Mouse (Mus musculus): Measurements from ENCODE around the gene Atp5b. TPM values are rescaled to one million over a fixed set of nuclear protein-coding genes. Genes with fewer than 3 reads are reported as not detected.
"Not testable (repeated sequence)": the region's sequence is repeated elsewhere in the genome, so short reads cannot be mapped to it uniquely, and the experiment has no call there.

Atp5b gene
- polyA plus RNA-seq, 1 experiment from 2014 or later = 2,316 TPM

DNA sequence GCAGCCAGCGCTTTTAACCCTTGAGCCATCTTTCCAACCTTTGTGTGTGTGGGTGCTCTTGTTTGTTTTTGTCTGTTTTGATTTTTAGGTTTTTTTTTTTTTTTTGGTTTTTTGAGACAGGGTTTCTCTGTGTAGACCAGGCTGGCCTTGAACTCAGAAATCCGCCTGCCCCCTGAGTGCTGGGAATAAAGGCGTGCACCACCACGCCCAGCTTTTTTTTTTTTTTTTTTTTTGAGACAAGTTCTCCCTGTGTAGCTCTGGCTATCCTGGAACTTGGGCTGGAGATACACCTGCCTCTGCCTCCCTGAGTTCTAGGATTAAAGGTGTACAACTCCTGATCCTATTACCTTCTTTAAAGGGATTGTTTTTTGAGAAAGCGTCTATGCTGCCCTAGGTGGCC, 22.0 kb upstream of the Atp5b start:
- Histone ChIP-seq H3K9ac (ENCODE audit: low read length) (peak overlapping the region; percentile 44), H3K36me3 (ENCODE audit: control insufficient read depth, insufficient read depth, low read length) (peaks cover 5% of the 10 kb centered on the region), H3K4me3 (ENCODE audit: low read depth, low read length) (peak overlapping the region; percentile 92), H3K4me2 (peak overlapping the region; percentile 81), H3K4me1 (ENCODE audit: control insufficient read depth, insufficient read depth, low read length) (peaks cover 17% of the 10 kb centered on the region), H3K27me3 (ENCODE audit: control insufficient read depth, insufficient read depth, low read length) (no peaks in the 10 kb centered on the region), H3K27ac (ENCODE audit: low read depth, low read length) (no peak overlapping the region), H3K9me3 (ENCODE audit: control insufficient read depth, low read length) (no peaks in the 10 kb centered on the region)
- no peak for DNase-seq (ENCODE audit: low spot score, missing footprints)
- 89% methylated on average over 5 of the region's 5 CpGs for WGBS
- ATAC-seq (ENCODE audit: low FRiP score) = no peak

DNA sequence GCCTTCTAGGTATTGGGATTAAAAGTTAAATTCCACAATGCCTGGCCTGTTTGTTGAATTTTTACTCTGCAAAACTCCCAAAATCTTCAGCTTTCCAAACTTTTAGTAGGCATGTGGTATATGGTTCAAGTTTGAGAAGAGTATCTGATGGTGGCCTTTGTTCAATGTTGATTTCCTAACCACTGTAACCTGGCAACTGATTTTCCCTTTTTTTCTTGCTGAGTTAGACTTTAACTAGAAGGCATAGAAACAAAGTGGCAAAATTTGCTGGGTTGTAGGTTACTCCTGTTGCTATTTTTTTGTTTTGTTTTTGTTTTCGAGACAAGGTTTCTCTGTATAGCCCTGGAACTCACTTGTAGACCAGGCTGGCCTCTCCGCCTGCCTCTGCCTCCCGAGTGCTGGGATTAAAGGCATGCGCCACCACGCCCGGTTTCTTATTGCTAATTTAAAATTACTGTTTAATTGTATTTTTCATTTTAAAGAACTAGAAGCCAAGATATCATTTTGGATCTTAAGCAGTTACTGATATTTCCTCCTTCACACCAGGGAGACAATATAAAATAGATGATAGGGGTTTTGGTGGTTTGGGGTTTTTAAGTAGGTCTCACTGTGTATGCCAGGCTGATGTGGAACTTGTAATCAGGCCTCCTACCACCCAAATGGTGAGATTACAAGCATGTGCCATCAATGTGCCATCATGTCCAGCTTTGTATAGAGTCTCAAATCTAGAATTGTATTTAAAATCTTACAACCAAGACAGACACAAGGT, 20.7 kb upstream of the Atp5b start:
- no peak for ATAC-seq (ENCODE audit: low FRiP score)
- no peaks in the 10 kb centered on the region for H3K27me3 ChIP-seq (ENCODE audit: control insufficient read depth, insufficient read depth, low read length)
- DNase-seq (ENCODE audit: low spot score, missing footprints) = no peak
- H3K36me3 ChIP-seq (ENCODE audit: control insufficient read depth, insufficient read depth, low read length) = peaks cover 5% of the 10 kb centered on the region
- H3K4me2 ChIP-seq = no peak overlapping the region
- peaks cover 17% of the 10 kb centered on the region for H3K4me1 ChIP-seq (ENCODE audit: control insufficient read depth, insufficient read depth, low read length)
- no peak overlapping the region for H3K27ac ChIP-seq (ENCODE audit: low read depth, low read length)
- H3K9ac ChIP-seq (ENCODE audit: low read length) = no peak overlapping the region
- no peaks in the 10 kb centered on the region for H3K9me3 ChIP-seq (ENCODE audit: control insufficient read depth, low read length)
- H3K4me3 ChIP-seq (ENCODE audit: low read depth, low read length) = no peak overlapping the region
- 90% methylated on average over 6 of the region's 6 CpGs for WGBS

GRCm38 (mm10) chr10:128066072-128066471, 17.0 kb upstream of the Atp5b start:
- no peaks in the 10 kb centered on the region for H3K4me1 ChIP-seq (ENCODE audit: control insufficient read depth, insufficient read depth, low read length)
- WGBS = 92% methylated on average over 5 of the region's 5 CpGs
- no peak overlapping the region for H3K4me3 ChIP-seq (ENCODE audit: low read depth, low read length)
- peaks cover 17% of the 10 kb centered on the region for H3K36me3 ChIP-seq (ENCODE audit: control insufficient read depth, insufficient read depth, low read length)
- ATAC-seq (ENCODE audit: low FRiP score) = no peak
- no peak overlapping the region for H3K27ac ChIP-seq (ENCODE audit: low read depth, low read length)
- H3K27me3 ChIP-seq (ENCODE audit: control insufficient read depth, insufficient read depth, low read length) = no peaks in the 10 kb centered on the region
- no peaks in the 10 kb centered on the region for H3K9me3 ChIP-seq (ENCODE audit: control insufficient read depth, low read length)
- DNase-seq (ENCODE audit: low spot score, missing footprints) = no peak
- no peak overlapping the region for H3K9ac ChIP-seq (ENCODE audit: low read length)
- no peak overlapping the region for H3K4me2 ChIP-seq

DNA sequence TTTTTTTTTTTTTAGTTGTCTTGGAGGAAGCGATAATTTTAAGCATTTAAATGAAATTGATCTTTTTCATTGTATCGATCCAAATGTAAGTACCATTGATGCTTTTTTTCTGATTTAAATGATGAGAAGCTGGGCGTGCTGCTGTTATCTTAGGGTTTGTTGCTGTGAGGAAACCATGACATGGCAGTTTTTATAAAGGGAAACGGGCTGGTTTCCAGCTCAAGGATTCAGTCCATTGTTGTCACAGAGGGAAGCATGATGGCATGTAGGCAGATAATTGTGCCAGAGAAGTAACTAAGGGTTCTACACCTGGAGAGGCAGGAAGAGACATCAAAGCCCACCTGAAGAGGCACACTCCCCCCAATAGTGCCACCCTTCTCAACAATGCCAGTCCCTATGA, 13.9 kb upstream of the Atp5b start:
- WGBS = 94% methylated on average over 4 of the region's 4 CpGs
- Histone ChIP-seq H3K36me3 (ENCODE audit: control insufficient read depth, insufficient read depth, low read length) (peaks cover 25% of the 10 kb centered on the region), H3K9me3 (ENCODE audit: control insufficient read depth, low read length) (no peaks in the 10 kb centered on the region), H3K27ac (ENCODE audit: low read depth, low read length) (no peak overlapping the region), H3K4me1 (ENCODE audit: control insufficient read depth, insufficient read depth, low read length) (no peaks in the 10 kb centered on the region), H3K4me3 (ENCODE audit: low read depth, low read length) (no peak overlapping the region), H3K4me2 (no peak overlapping the region), H3K27me3 (ENCODE audit: control insufficient read depth, insufficient read depth, low read length) (no peaks in the 10 kb centered on the region), H3K9ac (ENCODE audit: low read length) (no peak overlapping the region)
- DNase-seq (ENCODE audit: low spot score, missing footprints) (no peak), ATAC-seq (ENCODE audit: low FRiP score) (no peak)

DNA sequence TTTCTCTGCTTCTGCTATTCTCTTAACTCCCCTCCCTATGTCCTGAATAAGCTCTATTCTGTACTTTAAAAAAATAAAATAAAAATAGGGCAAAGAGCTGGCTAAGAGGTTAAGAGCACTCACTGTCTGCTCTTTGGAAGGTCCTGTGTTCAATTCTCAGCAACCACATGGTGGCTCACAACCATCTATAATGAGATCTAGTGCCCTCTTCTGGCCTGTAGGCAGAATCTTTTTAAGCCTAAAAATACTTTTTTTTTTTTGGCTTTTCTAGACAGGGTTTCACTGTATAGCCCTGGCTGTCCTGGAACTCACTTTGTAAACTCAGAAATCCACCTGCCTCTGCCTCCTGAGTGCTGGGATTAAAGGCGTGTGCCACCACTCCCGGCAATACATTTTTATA, 12.6 kb upstream of the Atp5b start:
- H3K4me2 ChIP-seq; H3K9me3 ChIP-seq (ENCODE audit: control insufficient read depth, low read length); H3K27me3 ChIP-seq (ENCODE audit: control insufficient read depth, insufficient read depth, low read length); H3K9ac ChIP-seq (ENCODE audit: low read length); H3K4me1 ChIP-seq (ENCODE audit: control insufficient read depth, insufficient read depth, low read length); H3K4me3 ChIP-seq (ENCODE audit: low read depth, low read length); DNase-seq (ENCODE audit: low spot score, missing footprints); H3K27ac ChIP-seq (ENCODE audit: low read depth, low read length); ATAC-seq (ENCODE audit: low FRiP score): not testable (repeated sequence)
- peaks cover 25% of the 10 kb centered on the region for H3K36me3 ChIP-seq (ENCODE audit: control insufficient read depth, insufficient read depth, low read length)
- WGBS = 93% methylated on average over 2 of the region's 2 CpGs

DNA sequence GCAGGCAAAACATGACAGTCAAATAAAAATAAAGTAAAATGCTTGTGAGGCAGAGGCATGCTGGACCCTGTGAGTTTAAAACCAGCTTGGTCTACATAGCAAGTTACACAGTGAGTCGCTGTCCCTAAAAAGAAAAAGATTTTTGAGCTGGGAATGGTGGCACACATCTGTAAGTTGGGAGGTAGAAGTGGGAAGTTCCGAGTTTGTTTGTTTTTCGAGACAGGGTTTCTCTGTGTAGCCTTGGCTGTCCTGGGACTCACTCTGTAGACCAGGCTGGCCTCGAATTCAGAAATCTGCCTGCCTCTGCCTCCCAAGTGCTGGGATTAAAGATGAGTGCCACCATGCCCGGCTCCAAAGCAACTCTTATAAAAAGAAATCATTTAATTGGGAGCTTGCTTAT, 4.8 kb upstream of the Atp5b start:
- H3K4me2 ChIP-seq; H3K27ac ChIP-seq (ENCODE audit: low read depth, low read length); ATAC-seq (ENCODE audit: low FRiP score); H3K4me1 ChIP-seq (ENCODE audit: control insufficient read depth, insufficient read depth, low read length); H3K9me3 ChIP-seq (ENCODE audit: control insufficient read depth, low read length); H3K4me3 ChIP-seq (ENCODE audit: low read depth, low read length); H3K27me3 ChIP-seq (ENCODE audit: control insufficient read depth, insufficient read depth, low read length); H3K36me3 ChIP-seq (ENCODE audit: control insufficient read depth, insufficient read depth, low read length); H3K9ac ChIP-seq (ENCODE audit: low read length); DNase-seq (ENCODE audit: low spot score, missing footprints): not testable (repeated sequence)
- 82% methylated on average over 5 of the region's 5 CpGs for WGBS

DNA sequence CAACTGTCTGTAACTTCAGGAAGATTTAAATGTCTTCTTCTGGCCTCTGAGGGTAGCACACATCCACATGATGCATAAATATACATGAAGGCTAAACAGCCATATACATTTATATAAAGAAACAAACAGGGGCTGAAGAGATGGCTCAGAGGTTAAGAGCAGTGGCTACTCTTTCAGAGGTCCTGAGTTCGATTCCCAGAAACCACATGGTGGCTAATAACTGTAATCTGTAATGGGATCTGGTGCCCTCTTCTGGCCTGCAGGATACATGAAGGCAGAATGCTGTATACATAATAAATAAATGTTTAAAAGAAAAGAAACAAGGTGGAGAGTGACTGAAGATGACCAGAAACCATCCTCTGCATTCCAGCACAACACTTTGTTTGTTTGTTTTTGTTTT, 2.6 kb upstream of the Atp5b start:
- peaks cover 11% of the 10 kb centered on the region for H3K36me3 ChIP-seq (ENCODE audit: control insufficient read depth, insufficient read depth, low read length)
- peaks cover 12% of the 10 kb centered on the region for H3K4me1 ChIP-seq (ENCODE audit: control insufficient read depth, insufficient read depth, low read length)
- DNase-seq (ENCODE audit: low spot score, missing footprints) = no peak
- H3K4me3 ChIP-seq (ENCODE audit: low read depth, low read length) = no peak overlapping the region
- ATAC-seq (ENCODE audit: low FRiP score) = no peak
- no peak overlapping the region for H3K27ac ChIP-seq (ENCODE audit: low read depth, low read length)
- H3K27me3 ChIP-seq (ENCODE audit: control insufficient read depth, insufficient read depth, low read length) = no peaks in the 10 kb centered on the region
- no peaks in the 10 kb centered on the region for H3K9me3 ChIP-seq (ENCODE audit: control insufficient read depth, low read length)
- no peak overlapping the region for H3K9ac ChIP-seq (ENCODE audit: low read length)
- no peak overlapping the region for H3K4me2 ChIP-seq
- WGBS = 84% methylated on average over 1 of the region's 1 CpGs

GRCm38 (mm10) chr10:128081807-128082476, 1.1 kb upstream of the Atp5b start:
- WGBS = 74% methylated on average over 6 of the region's 6 CpGs
- Histone ChIP-seq H3K4me3 (ENCODE audit: low read depth, low read length) (peak overlapping the region; percentile 99), H3K4me1 (ENCODE audit: control insufficient read depth, insufficient read depth, low read length) (peaks cover 12% of the 10 kb centered on the region), H3K27ac (ENCODE audit: low read depth, low read length) (no peak overlapping the region), H3K9me3 (ENCODE audit: control insufficient read depth, low read length) (no peaks in the 10 kb centered on the region), H3K4me2 (peak overlapping the region; percentile 64), H3K9ac (ENCODE audit: low read length) (peak overlapping the region; percentile 73), H3K27me3 (ENCODE audit: control insufficient read depth, insufficient read depth, low read length) (no peaks in the 10 kb centered on the region), H3K36me3 (ENCODE audit: control insufficient read depth, insufficient read depth, low read length) (peaks cover 17% of the 10 kb centered on the region)
- ATAC-seq (ENCODE audit: low FRiP score) (no peak), DNase-seq (ENCODE audit: low spot score, missing footprints) (no peak)

DNA sequence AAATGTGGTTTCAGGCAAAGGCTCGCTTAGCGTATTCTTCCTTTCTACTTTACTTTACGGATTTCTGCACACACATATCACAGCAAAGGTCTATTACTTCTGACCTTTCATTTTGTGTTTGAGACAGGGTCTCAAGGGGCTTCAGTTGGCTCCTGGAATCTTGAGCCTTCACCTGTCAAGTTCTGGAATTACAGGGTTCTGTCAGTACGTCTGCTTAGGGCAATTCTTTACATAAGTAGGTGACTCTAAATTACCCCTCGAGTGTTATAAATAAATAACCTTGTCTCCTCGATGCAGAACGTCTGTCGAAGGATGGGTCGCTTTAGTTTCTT, 630 bp upstream of the Atp5b start:
- Histone ChIP-seq H3K27me3 (ENCODE audit: control insufficient read depth, insufficient read depth, low read length) (no peaks in the 10 kb centered on the region), H3K9me3 (ENCODE audit: control insufficient read depth, low read length) (no peaks in the 10 kb centered on the region), H3K9ac (ENCODE audit: low read length) (peak overlapping the region; percentile 73), H3K36me3 (ENCODE audit: control insufficient read depth, insufficient read depth, low read length) (peaks cover 17% of the 10 kb centered on the region), H3K4me2 (peak overlapping the region; percentile 64), H3K4me1 (ENCODE audit: control insufficient read depth, insufficient read depth, low read length) (peaks cover 12% of the 10 kb centered on the region), H3K27ac (ENCODE audit: low read depth, low read length) (no peak overlapping the region), H3K4me3 (ENCODE audit: low read depth, low read length) (peak overlapping the region; percentile 99)
- 0 out of 2 replicates have a peak, but pooled peaks have one; percentile 1 for ATAC-seq (ENCODE audit: low FRiP score)
- 20% methylated on average over 9 of the region's 9 CpGs for WGBS
- DNase-seq (ENCODE audit: low spot score, missing footprints) = no peak
